Mouse (Mus musculus) embryonic facial prominence, embryonic 12.5 days (tissue): ENCODE results near the gene Mrpl44. TPM values are rescaled to one million over a fixed set of nuclear protein-coding genes. Genes with fewer than 3 reads are reported as not detected.

Experiments used
- ATAC-seq: fragments of 200-750 bp; cut with Nextera tagmentation; 2 replicates; pipeline ENCODE4 v1.8.0; 2017; ENCODE audit not compliant: insufficient number of reproducible peaks, insufficient read depth, low FRiP score, low TSS enrichment
- H3K27ac ChIP-seq: fragments of 300-500 bp; sonication (generic); 2 replicates; pipeline ENCODE4 v1.5.1; 2016; ENCODE audit warnings: mild to moderate bottlenecking
- H3K27me3 ChIP-seq: fragments of 300-500 bp; sonication (generic); 2 replicates; pipeline ENCODE4 v1.6.1; 2016; ENCODE audit warnings: mild to moderate bottlenecking, moderate library complexity
- H3K36me3 ChIP-seq: fragments of 300-500 bp; sonication (generic); 2 replicates; pipeline ENCODE4 v1.6.1; 2016; ENCODE audit warnings: mild to moderate bottlenecking
- H3K4me1 ChIP-seq: fragments of 300-500 bp; sonication (generic); 2 replicates; pipeline ENCODE4 v1.6.1; 2016
- H3K4me2 ChIP-seq: fragments of 300-500 bp; sonication (generic); replicated peaks from 2 replicates; pipeline ENCODE4 v1.6.1; 2016; ENCODE audit warnings: mild to moderate bottlenecking, moderate library complexity
- H3K4me3 ChIP-seq: fragments of 300-500 bp; sonication (generic); 2 replicates; pipeline ENCODE4 v1.5.1; 2016; ENCODE audit warnings: mild to moderate bottlenecking
- H3K9ac ChIP-seq: fragments of 300-500 bp; sonication (generic); 2 replicates; pipeline ENCODE4 v1.6.1; 2016; ENCODE audit warnings: mild to moderate bottlenecking, moderate library complexity
- H3K9me3 ChIP-seq: fragments of 300-500 bp; sonication (generic); 2 replicates; pipeline ENCODE4 v1.6.1; 2016; ENCODE audit warnings: mild to moderate bottlenecking, moderate library complexity
- WGBS: fragments of 180-500 bp; shearing (Covaris S2); methylation state at CpG from one replicate; pipeline ENCODE4 v1.1.7; 2016; 5-methylcytosine and 5-hydroxymethylcytosine counted together
- polyA plus RNA-seq: library from polyadenylated mRNA; unstranded; fragments of >200 nt; fragmentation: Nextera tagmentation; extraction: Ambion mirVana; gene quantifications from 2 replicates; pipeline ENCODE4 v1.2.1, GENCODE M21; 2016

The Mrpl44 gene
- polyA plus RNA-seq, 1 experiment from 2014 or later: 45.2 TPM

- Histone ChIP-seq H3K4me3 (no peak overlapping the region), H3K9ac (no peak overlapping the region), H3K36me3 (peaks cover 28% of the 10 kb centered on the region), H3K4me1 (no peaks in the 10 kb centered on the region), H3K27ac (no peak overlapping the region), H3K9me3 (no peaks in the 10 kb centered on the region), H3K4me2 (no peak overlapping the region), H3K27me3 (no peaks in the 10 kb centered on the region)
- ATAC-seq: no peak
- WGBS: 93% methylated on average over 3 of the region's 3 CpGs
These were observed 39.6 kb downstream of the Mrpl44 start for GRCm38 (mm10) chr1:79815446-79815845.

GRCm38 (mm10) chr1:79819296-79819879 lies 43.6 kb downstream of the Mrpl44 start:
- WGBS: 93% methylated on average over 11 of the region's 11 CpGs
- peaks cover 13% of the 10 kb centered on the region for H3K4me1 ChIP-seq
- no peaks in the 10 kb centered on the region for H3K9me3 ChIP-seq
- no peak overlapping the region for H3K4me2 ChIP-seq
- no peak overlapping the region for H3K27ac ChIP-seq
- H3K9ac ChIP-seq: no peak overlapping the region
- H3K4me3 ChIP-seq: no peak overlapping the region
- ATAC-seq: no peak
- peaks cover 26% of the 10 kb centered on the region for H3K36me3 ChIP-seq
- no peaks in the 10 kb centered on the region for H3K27me3 ChIP-seq

- no peak for ATAC-seq
- Histone ChIP-seq H3K9ac (no peak overlapping the region), H3K27me3 (no peaks in the 10 kb centered on the region), H3K9me3 (no peaks in the 10 kb centered on the region), H3K4me3 (no peak overlapping the region), H3K4me2 (no peak overlapping the region), H3K36me3 (peaks cover 20% of the 10 kb centered on the region), H3K27ac (no peak overlapping the region), H3K4me1 (peaks cover 18% of the 10 kb centered on the region)
- 69% methylated on average over 13 of the region's 13 CpGs for whole genome bisulfite sequencing
These were observed 47.1 kb downstream of the Mrpl44 start for GRCm38 (mm10) chr1:79822806-79823525.

- no peak for ATAC-seq
- H3K4me3 ChIP-seq: no peak overlapping the region
- no peaks in the 10 kb centered on the region for H3K9me3 ChIP-seq
- H3K27me3 ChIP-seq: no peaks in the 10 kb centered on the region
- peaks cover 15% of the 10 kb centered on the region for H3K36me3 ChIP-seq
- H3K4me1 ChIP-seq: peaks cover 18% of the 10 kb centered on the region
- no peak overlapping the region for H3K27ac ChIP-seq
- H3K4me2 ChIP-seq: no peak overlapping the region
- WGBS: 70% methylated on average over 14 of the region's 14 CpGs
- H3K9ac ChIP-seq: no peak overlapping the region
These were observed 48.3 kb downstream of the Mrpl44 start for GRCm38 (mm10) chr1:79823951-79824633.

Other genes with a start within 250 kb of the Mrpl44 start
- 0.18 and 0.25 TPM in 2 replicates for gene Ap1s3, start 104.0 kb upstream of the Mrpl44 start, polyA plus RNA-seq
- gene Wdfy1, start 125 bp downstream of the Mrpl44 start, polyA plus RNA-seq: 44.8 and 45.4 TPM in 2 replicates
- 205 and 228 TPM in 2 replicates for gene Serpine2, start 85.2 kb downstream of the Mrpl44 start, polyA plus RNA-seq